Mouse (Mus musculus): Measurements from ENCODE around the gene Mfsd14a.

Gene Mfsd14a

DNA sequence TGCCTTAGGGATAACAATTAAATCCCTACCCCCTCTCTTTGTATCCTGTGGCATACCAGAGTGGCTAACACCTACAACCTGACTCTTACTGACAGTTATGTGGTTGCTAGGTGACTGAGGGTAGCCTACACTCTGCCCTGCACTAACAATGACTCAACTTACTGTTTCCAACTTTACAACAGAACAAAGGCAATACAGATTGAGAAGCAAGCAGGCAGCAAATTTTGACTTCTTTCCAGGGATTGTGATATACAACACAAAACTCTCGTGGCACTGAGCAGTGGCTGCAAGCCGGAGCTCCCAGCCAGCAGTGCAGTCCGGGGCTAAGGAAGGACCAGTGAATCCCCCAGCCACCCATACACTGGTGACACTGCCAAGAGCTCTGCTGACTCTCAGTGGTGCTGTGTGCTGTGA, 10.4 kb downstream of the Mfsd14a start:
- DNase-seq (ENCODE audit: low spot score), result no peak

DNA sequence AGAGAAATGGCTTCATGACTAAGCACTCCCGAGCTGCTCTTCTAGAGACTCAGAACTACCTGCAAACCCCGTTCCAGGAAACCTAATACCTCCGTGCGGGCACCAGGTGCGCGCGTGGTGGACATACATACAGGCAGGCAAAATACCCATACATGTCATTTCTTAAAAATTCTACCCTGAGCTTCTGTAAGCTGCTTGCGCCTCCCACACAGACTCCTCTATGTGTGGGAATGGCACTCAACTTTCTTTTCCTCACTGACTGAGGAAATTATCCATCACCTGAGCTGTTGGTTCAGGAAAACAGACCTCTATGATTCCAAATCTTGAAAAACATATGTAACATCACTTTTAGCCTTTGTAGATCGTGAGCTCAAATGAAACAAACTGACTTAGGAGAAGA, 11.8 kb downstream of the Mfsd14a start:
- no peak for DNase-seq (ENCODE audit: low spot score)

DNA sequence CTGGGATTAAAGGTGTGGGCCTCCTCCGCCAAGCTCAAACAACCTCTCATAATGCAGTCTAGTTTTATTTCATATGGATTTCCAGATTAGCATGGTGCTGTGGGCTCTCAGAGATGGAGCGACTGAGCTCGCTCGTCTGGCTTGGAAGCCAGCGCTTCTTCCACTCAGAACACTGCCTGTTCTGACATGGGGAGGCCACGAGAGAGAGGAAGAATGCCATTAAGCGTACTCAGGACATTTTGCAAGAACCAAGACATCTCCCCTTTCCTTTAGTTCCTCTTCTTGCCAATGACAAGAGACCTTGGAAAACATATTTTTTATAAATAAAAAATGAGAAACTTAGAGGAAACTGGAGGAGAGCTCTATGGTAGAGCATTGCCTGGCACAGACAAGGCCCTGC, 13.7 kb downstream of the Mfsd14a start:
- DNase-seq (ENCODE audit: low spot score), result no peak

DNA sequence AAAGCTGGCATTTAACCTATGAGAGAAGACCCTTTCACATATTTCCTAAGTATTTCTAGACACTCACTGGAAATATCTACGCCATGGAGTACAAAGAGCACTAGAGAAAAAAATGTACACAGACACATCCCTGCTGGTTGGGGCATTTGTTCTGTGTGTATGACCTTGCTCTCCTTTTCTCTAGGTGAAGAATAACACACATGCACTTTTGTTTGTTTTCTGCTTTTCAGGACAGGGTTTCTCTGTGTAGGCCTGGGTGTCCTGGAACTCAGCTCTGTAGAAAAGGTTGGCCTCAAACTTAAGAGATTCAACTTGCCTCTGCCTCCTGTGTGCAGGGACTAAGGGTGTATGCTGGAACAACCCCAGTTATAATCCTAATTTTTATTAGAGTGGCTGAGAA, 16.1 kb downstream of the Mfsd14a start:
- no peak for DNase-seq (ENCODE audit: low spot score)

DNA sequence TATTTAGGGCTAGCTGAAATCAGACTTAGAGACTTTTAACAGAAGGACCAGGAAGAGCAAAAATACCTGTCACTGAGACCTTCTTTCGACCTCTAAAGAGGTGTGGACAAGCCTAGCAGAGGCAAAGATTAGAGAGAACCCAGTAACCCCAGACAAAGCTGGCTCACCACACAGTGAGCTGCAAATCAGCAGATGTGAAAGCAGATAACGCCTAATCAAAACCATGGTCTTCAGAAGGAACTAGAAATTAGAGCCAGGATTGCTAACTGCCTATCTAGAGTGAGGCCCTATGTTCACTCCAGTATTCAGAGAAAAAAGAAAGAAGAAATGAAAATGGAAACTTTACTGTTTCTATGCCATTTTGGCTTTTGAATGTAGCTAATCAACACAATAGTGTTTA, 20.1 kb downstream of the Mfsd14a start:
- no peak for DNase-seq (ENCODE audit: low spot score)

DNA sequence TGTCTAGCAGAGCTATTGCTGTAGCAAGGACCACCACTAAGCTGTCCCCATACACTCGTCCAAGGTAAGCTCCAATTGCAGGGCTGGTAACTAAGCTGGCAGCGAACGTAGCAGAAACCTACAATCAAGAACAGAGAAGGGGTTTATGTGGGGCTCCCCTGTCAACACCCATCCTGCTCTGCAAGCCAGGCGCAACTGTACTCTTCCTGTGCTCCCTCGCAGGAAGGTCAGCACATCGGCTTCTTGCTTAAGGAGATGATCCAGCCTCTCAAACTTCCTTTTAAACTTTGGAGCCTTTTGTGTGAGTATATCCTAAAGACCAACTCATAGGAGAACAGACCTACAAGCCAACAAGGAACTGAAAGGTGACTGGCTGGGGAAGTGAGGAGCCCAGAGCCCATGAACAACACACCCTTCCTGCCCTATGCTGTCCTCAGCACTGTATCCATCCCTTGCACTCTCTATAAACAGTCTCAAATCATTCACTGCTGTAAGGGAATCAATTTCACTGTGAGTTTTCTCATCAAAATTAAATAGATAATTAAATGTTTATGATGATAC, 20.6 kb downstream of the Mfsd14a start:
- no peak for DNase-seq (ENCODE audit: low spot score)

DNA sequence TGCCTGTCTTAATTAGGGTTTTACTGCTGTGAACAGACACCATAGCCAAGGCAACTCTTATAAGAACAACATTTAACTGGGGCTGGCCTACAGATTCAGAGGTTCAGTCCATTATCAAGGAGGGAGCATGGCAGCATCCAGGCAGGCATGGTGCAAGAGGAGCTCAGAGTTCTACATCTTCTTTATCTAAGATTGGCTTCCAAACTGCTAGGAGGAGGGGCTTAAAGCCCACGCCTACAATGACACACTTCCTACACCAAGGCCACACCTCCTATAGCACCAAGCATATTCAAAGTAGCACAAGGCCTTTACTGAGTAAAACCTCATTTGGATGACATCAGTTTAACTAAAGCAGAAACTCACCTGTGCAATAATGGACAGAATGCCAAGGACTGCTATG, 22.5 kb downstream of the Mfsd14a start:
- DNase-seq (ENCODE audit: low spot score), result no peak

DNA sequence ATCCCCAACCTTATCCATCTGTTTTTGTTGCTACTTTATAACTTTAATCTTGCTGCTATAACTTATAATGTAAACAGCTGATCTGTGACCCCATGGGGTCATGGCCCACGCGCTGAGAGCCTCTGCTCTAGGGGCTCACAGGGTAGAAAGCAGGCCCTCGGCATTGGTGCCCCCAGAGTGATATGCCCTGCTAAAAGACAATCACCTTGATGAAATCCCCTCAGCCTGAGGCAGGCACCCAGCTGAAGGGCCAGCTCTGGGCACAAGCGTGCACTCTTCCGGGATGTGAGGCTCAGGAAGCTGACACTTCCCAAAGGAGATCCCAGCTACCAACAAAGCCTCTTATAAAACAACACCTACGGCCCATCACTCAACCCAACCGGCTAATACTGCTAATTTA, 23.9 kb downstream of the Mfsd14a start:
- no peak for DNase-seq (ENCODE audit: low spot score)

DNA sequence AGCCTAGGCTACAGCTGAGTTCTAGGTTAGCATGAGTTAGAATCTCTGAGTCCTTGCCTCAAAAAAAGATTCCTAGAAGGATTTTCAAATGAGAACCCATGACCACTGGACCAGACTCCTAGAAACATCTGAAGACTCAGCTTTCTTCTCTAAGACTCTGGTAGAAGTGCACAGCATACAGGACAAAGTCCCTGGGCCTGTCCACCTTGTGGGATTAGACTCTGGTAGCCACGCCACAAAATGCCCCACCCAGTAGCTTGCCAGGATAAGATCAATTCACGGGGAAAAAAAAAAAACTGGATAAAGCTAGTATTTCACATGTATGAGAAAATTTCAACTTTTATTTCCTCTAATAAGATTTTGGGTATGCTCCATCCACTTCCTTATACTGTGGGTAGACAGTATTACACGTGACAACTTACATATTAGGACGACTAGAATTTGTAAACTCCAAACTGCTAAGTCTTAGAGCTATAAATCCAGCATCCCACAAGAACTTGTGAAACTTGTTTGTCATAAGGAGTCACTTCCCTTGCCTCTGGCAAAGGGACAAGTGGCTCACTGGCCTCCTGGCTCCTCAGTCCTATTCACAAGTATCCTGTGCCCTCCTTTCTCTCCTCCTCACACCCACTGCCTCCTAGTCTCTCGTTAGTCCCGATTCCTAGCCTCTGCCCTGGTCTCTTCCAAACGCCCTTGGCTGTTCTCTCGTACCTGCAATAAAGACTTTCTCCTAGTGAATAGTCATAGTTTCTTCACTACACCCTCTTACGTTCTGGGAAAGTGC, 24.6 kb downstream of the Mfsd14a start:
- no peak for DNase-seq (ENCODE audit: low spot score)

DNA sequence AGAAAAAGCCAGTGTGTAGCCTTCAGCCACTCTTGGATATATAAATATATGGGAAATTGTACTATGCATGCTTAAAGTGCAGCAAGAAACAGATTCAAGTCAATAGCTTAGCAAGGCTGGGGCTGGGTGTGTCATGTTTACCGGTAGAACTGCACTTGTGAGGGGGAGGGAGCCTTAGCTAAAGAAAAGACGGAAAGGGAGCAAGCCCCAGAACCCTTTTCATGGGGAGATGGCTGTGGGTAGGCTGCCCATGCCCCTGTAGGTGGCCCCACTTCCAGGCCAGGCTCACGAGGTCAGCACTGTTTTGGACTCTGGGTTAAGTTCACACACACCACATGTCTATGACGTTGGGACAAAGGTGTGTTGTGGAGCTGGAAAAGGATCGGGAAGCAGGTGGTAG, 26.7 kb downstream of the Mfsd14a start:
- no peak for DNase-seq (ENCODE audit: low spot score)

DNA sequence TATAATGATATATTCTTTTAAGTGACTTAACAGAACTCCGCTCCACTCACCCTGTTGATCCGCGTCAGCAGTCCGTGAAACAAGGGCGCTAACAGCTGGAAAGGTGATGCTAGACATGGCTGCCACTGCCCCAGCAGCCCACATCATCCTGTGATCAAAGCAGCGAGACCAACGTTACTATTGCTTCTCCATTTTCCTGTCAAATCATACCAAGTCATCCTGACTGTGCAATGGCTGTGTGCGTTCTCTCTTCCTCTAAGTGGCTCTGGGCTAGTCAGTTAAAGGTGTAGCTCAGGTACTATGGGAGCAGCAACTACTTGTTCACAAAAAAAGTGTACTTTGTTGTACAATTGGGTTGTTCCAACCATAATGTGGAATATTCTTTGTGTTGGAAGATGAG, 27.6 kb downstream of the Mfsd14a start:
- no peak for DNase-seq (ENCODE audit: low spot score)

DNA sequence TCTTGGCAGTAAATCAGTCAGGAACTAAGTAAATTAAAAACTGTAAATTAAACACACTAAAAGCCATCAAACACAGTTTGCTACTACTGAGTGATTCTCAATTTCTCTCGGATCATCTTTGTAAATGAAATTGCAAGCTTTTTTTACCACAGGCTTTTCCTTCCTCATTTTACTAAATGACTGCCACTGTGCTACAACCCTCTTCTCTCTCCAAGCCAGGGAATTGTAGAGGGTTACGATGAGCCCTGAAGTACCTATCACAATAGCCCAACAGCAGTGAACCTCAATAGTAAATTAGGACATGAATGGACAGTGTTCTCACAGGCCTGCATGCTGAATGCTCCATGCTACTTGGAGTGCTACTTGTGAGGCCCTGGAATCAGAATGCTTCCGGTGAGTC, 28.4 kb downstream of the Mfsd14a start:
- no peak for DNase-seq (ENCODE audit: low spot score)

DNA sequence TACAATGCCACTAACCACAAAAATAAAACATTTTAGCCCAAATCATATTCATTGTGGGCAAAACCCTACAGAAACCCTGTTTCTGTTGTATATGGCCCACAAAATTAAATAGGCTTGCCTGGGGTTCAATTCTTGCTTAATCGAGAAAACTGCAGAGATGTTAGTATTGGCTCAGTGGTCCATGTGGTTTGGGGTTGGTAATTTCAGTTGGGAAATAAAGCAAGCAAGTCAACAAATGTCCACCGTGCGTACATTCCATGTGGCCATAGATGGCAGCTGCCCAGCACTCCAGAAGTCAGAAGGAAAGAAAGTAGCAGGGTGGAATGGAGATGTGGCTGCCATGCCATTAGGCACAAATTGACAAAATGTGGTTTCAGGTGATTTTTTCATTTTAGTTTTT, 29.5 kb downstream of the Mfsd14a start:
- no peak for DNase-seq (ENCODE audit: low spot score)

DNA sequence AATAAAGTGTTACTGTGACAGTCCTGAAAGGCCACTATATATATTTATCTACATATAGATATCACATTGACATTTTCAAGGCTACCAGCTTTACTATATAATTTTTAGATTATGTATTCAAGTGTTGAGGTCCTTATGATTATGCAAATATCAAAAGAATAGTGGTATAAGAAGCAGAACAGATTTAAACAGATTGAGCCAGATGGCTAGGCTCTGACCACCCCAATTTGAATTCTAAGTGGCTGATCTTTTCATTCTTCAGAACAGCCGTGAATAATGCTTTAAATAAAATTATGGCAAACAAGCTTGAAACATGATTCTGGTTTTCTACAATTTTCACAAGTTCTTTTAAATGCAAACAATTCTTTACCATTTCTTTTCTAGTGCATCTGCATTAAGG, 31.0 kb downstream of the Mfsd14a start:
- no peak for DNase-seq (ENCODE audit: low spot score)

DNA sequence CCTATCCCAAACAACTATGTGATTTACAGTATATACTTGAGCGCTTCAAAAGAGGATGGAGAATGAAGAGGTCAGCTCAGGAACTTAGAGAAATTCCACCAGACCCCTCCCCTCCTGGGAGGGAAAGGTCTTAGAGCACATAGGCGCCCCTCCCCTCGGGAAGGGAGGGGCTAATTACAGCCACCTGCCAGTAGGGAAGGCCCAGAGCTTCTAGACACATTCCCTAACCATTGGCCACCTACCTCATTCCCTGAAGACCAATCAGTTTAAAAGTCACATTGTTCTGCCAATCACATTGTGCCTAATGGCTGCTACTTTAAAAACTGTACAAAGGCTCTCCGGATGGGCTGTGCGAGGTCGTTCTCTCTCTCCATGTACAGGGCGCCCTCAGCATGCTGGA, 39.8 kb downstream of the Mfsd14a start:
- no peak for DNase-seq (ENCODE audit: low spot score)

DNA sequence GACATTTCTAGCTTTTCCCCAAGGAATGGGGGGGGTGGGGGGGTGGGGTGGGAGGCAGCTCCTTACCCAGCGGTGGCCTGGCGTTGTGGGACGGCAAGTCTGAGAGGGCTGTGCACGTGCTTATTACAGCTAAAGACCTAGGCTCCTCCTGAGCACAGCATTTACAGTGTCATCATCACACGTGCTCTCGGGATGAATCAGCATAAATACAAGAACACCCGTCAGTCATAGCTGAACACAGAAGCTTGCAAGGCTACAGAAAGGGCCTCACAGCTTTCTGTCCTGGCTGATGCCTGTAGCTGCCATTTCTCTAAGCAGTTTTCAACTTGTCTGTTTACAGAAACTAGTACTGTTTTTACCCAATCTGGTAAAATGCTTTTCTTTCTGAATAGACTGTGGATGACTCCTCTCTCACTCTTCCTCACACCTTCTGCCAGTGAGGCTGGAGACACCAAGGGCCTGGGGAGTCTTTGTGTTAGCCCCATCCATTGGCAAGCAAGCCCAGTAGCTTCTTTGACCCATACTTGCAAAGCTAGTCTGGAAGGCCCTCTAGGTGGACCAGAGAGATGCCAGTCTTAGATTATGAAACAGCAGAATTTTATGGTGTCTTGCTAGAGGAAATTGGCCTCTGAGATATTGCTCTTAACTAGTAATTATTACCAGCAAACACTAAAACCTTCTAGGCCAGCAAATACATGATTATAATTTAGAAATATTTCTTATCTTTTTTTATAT, 41.7 kb downstream of the Mfsd14a start:
- DNase-seq (ENCODE audit: low spot score), result no peak

DNA sequence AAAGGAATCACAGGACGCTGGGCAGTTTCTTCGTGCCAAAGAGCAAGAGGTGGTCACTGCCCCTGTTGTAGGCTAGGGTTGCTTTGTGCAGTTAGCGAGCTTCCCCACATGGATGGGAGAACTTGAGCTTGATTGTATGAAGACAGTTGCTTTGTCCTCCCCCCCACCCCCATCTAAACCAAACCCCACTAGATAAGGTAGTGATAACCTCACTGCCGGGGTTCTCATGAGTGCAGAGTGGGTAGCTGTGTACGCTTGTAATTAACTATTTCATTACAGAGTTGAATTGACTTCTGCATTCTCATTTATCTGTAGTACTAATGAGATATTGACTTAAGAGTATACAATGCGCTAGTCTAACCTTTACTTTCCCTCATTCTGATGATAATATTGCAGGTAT, 43.6 kb downstream of the Mfsd14a start:
- no peak for DNase-seq (ENCODE audit: low spot score)

DNA sequence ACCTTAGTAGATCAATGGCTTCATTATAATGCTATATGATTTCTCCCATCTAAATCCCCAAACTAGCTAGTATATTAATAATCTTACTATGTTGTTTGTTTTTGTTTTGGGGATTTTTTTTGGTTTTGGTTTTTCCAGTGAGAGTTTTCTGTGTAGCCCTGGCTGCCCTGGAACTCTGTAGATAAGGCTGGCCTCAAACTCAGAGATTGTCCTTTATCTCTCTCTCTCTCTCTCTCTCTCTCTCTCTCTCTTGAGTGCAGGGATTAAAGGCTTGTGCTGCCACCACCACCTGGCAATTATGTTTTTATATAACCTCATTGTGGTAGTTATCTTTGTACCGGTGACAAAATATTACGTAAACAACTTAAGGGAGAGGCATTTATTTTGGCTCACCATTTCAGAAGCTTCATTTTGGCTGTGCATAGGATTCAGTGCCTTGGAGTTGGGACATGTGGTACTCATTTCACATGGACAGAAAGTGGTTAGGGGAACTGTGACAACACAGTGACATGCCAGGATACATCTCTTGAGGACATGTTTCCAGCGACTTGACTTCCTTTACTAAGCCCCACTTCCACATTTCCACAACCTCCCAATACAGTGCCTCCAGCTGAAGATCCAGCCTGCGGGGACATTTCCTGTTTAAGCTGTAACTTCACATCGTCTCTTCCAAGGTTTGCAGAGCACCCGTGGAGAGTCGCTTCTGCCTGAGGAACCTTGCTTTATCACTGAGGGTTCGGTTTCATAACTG, 47.0 kb downstream of the Mfsd14a start:
- DNase-seq (ENCODE audit: low spot score), result no peak

DNA sequence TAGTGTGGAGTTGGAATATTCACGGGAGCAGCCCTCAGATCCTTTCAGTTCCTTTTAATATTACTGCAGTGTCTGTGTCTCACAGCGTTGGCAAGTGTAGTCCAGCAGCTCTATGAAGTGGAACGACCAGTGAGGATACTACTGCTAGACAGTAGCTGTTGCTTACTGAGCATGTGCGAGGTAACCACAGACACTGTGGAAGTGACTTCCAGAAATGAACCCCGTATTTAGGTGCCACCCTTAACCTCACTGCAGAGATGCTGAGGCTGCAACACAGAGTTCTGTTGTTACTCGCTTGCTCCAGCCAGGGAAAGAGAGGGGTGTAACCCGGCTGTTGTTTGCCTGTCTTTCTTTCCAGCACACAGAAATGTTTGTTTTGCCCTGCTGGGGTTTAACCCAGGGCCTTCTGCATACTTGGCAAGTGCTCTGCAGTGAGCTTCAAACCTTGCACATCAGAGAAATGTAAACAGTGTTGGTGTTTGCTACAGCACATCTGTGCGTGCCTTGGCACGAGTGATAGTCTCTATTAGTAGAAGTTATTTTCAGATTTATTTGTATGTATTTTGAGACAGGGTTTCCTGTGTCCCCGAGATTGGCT, 48.1 kb downstream of the Mfsd14a start, which contains the start of gene Trmt13:
Gene Trmt13 (minus strand): TSS at position 293 of the 598 bp plus-strand sequence.
- DNase-seq (ENCODE audit: low spot score), result no peak

DNA sequence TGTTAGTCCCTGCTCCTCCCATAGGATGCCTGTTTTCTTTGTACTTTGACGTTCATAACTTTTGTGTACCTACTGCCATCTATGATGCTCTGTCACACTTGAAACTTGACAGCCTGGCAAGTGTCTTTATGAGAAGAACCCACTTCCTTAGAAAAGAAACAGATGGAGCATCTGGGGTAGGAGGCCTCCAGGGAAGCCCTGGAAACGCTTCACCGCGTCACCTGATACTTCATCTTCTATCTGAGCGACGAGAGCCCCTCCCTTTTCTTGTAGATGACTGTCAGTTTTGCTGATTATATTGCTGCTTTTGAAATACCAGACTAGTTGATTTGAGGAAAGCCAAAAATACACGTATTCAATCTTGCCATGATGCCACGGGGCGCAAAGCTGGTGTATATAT, 57.9 kb downstream of the Mfsd14a start:
- DNase-seq (ENCODE audit: low spot score), result no peak

DNA sequence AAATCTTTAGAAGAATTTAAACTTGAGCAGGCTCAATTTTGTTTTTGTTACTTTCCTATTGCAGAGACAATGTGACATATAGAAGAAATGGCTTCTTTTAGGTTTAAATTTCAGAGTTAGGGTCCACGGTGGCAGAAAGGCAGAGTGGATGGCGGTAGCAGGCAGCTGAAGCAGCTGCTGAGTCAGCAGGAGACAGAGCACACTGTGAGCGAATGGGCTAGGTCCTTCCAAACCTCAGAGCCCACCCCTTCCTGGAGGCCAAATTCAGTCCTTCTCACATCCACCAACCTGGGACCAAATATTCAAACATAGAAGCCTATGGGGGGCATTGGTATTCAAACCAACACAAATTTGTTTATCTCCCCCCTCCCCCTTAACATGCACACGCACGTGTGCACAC, 60.7 kb downstream of the Mfsd14a start:
- no peak for DNase-seq (ENCODE audit: low spot score)

DNA sequence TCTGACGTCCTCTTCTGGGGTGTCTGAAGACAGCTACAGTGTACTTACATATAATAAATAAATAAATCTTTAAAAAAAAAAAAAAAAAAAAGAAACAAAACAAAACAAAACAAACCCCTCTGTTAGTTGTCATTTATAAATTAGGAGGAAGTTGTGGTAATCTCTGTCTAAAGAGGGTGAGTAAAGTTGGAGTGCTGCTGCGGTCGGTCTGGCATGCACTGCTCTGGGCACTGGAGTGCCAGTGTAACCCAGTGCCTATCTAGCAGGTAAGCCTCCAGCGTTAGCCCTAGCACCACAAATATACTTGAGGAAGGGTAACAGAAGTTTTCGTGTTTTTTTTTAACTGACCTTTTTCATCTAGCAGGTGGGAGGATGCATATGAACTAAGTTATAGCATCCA, 61.5 kb downstream of the Mfsd14a start:
- DNase-seq (ENCODE audit: low spot score), result no peak

Data from T-cell, adult 2 months (primary cell).